Comparison of ENCODE assay signal across 9 mouse cellular contexts in the genomic region with DNA sequence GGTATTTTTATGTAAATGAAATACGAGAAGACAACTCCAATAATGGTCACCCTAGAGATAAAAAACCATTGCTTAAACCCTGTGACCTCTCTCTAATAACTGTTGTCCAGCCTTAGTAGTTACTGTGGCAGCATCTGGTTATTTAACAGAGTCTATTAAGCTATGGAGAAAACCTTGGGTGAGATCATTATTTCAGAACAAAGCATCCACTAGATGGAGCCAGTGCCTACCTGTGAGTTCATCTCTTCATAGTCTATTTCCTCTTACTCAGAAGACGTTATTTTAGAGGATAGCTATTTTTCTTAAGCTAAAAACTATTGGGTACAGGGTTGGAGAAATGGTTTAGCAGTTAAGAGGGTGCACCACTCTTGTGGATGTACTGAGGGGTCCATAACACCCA. TPM values are rescaled to one million over a fixed set of nuclear protein-coding genes. Genes with fewer than 3 reads are reported as not detected.
DNase-seq lines count a peak whose midpoint lies in the region; TF ChIP-seq lines count a peak whose summit lies in the region.
"Had no signal": no experiment of that assay in that cellular context is flagged by ENCODE, and none has a peak within 500 bp of the region (broad histone marks: within the 10 kb centered on the region; RNA-seq: fewer than 3 reads in every experiment).

No protein-coding gene starts in this region.

- H3K4me1 ChIP-seq in MEL (ENCODE audit: control insufficient read depth in 1 of 2, insufficient read depth in 2 of 2, low read length in 2 of 2): no peaks in the 10 kb centered on the region
- H3K4me1 ChIP-seq in cortical plate, adult 2 months (ENCODE audit: control insufficient read depth, insufficient read depth, low read length): peaks cover 7% of the 10 kb centered on the region; the same call in 1 of the 2 replicates
- H3K4me1 ChIP-seq: heart, embryonic 13.5 days had no signal

- peak; percentile 82 for TF ChIP-seq RAD21 in MEL (IDR thresholded peaks at IDR 0.05; ENCODE audit: low read depth, low read length)

- TF ChIP-seq EP300 in MEL (IDR thresholded peaks at IDR 0.05; ENCODE audit: low read depth in 1 of 2, low read length in 2 of 2): no peak

- DNase-seq in adrenal gland, postnatal 10 days: peak; percentile 48
- no peak for DNase-seq in adrenal gland, postnatal 25 days
- DNase-seq in layer of hippocampus, adult 11-12 months (ENCODE audit: low spot score): peak; percentile 77
- DNase-seq in layer of hippocampus, postnatal 36 days: no peak
- peak; percentile 75 for DNase-seq in MEL (ENCODE audit: low read depth, low spot score)
- peak; percentile 64 to 89 for DNase-seq in left cerebral cortex, postnatal 25 days (ENCODE audit: low spot score in 2 of 2)
- DNase-seq in urinary bladder, postnatal 4 days (ENCODE audit: low spot score in 2 of 2): no peak

- no peak overlapping the region for H3K9ac ChIP-seq in MEL (ENCODE audit: control insufficient read depth, low read depth, low read length, poor library complexity, severe bottlenecking)
- H3K9ac ChIP-seq: heart, embryonic 13.5 days had no signal

- H3K27me3 ChIP-seq in MEL (ENCODE audit: control insufficient read depth in 1 of 2, insufficient read depth in 2 of 2, low read length in 2 of 2): no peaks in the 10 kb centered on the region
- H3K27me3 ChIP-seq: heart, embryonic 13.5 days had no signal

- intact Hi-C loops in left cerebral cortex, postnatal 25 days (cut with DNase I): loop anchor here (2.0 to 5.0 kb wide), 4 partner anchors 89 to 349 kb away; no protein-coding TSS in a partner anchor

- TF ChIP-seq POLR2A in MEL (IDR thresholded peaks at IDR 0.05; ENCODE audit: control insufficient read depth in 1 of 2, insufficient read depth in 1 of 2, low read depth in 1 of 2, low read length in 2 of 2, poor library complexity in 1 of 2): no peak
- no peak for TF ChIP-seq POLR2A in cortical plate, adult 2 months (IDR thresholded peaks at IDR 0.05; ENCODE audit: extremely low read depth, insufficient read depth, low read length)

- no peaks in the 10 kb centered on the region for H3K79me2 ChIP-seq in MEL (ENCODE audit: control insufficient read depth, insufficient read depth, low read length, poor library complexity)

- H3K9me3 ChIP-seq in MEL (replicated peaks; ENCODE audit: insufficient read depth, low read length): no peaks in the 10 kb centered on the region
- H3K9me3 ChIP-seq: heart, embryonic 13.5 days had no signal

- no peak overlapping the region for H3K27ac ChIP-seq in MEL (ENCODE audit: control insufficient read depth, low read depth, low read length)
- no peak overlapping the region for H3K27ac ChIP-seq in cortical plate, adult 2 months (ENCODE audit: insufficient read depth, low read length)
- H3K27ac ChIP-seq: heart, embryonic 13.5 days had no signal

- peaks cover 0 to 19% of the 10 kb centered on the region in 2 experiments; a peak in 2 of 4 replicates for H3K36me3 ChIP-seq in MEL (ENCODE audit: control insufficient read depth in 1 of 2, insufficient read depth in 2 of 2, low read length in 2 of 2)

- peak in 2 of 3 experiments; percentile 54 to 86; a peak in 4 of 6 replicates for TF ChIP-seq CTCF in MEL (IDR thresholded peaks at IDR 0.05 in 2 of 3, conservative IDR thresholded peaks at IDR 0.05 in 1 of 3; ENCODE audit: control insufficient read depth in 1 of 3, insufficient read depth in 1 of 3, low read depth in 2 of 3, low read length in 3 of 3, poor library complexity in 1 of 3, severe bottlenecking in 1 of 3)
- TF ChIP-seq CTCF in cortical plate, adult 2 months (IDR thresholded peaks at IDR 0.05; ENCODE audit: extremely low read depth, insufficient read depth, low read length): 0 out of 2 replicates have a peak, but pooled peaks have one; percentile 13

- H3K4me3 ChIP-seq in MEL (ENCODE audit: control insufficient read depth in 1 of 2, insufficient read depth in 1 of 2, low read depth in 2 of 2, low read length in 2 of 2): no peak overlapping the region
- H3K4me3 ChIP-seq in cortical plate, adult 2 months (ENCODE audit: insufficient read depth, low read length): no peak overlapping the region
- H3K4me3 ChIP-seq: heart, embryonic 13.5 days had no signal

TF ChIP-seq in MEL, 35 proteins besides CTCF, POLR2A, EP300 and RAD21:
- TF ChIP-seq MXI1 (IDR thresholded peaks at IDR 0.05; ENCODE audit: low read depth, low read length) (no peak), ZC3H11A (IDR thresholded peaks at IDR 0.05; ENCODE audit: low read depth, low read length) (peak; percentile 48), USF2 (IDR thresholded peaks at IDR 0.05; ENCODE audit: borderline replicate concordance in 1 of 2, insufficient read depth in 1 of 2, low read depth in 1 of 2, low read length in 2 of 2) (no peak), SMC3 (IDR thresholded peaks at IDR 0.05; ENCODE audit: low read depth, low read length) (peak; percentile 86), CHD2 (IDR thresholded peaks at IDR 0.05; ENCODE audit: low read length) (no peak), RCOR1 (IDR thresholded peaks at IDR 0.05; ENCODE audit: low read depth, low read length) (no peak)

RNA-seq across cellular contexts. Expression of a gene that starts 25.8 kb away (rescaled TPM):
- total RNA-seq in adrenal gland, postnatal 10 days (2021): 10 to 100 TPM; 47.5 to 53.9 TPM
- total RNA-seq in adrenal gland, postnatal 25 days (2021): 68.3 and 73.5 TPM in 2 replicates
- 10 to 100 TPM; 66.6 to 67.1 TPM for total RNA-seq in layer of hippocampus, postnatal 36 days (2021)
- total RNA-seq in MEL (2012; rRNA removed): 45.4 and 47.5 TPM in 2 replicates
- polyA plus RNA-seq in MEL (2012; ENCODE audit: insufficient read depth in 1 of 2, insufficient read length in 2 of 2, low read depth in 1 of 2, low replicate concordance in 2 of 2, missing spikeins in 1 of 2): 10 to 100 TPM in 1 of 2 experiments, not detected in 1; 63.5 TPM
- polyA plus RNA-seq in cortical plate, adult 2 months (2012; rRNA removed): 33.8 and 37.7 TPM in 2 replicates
- 10 to 100 TPM; 64.9 to 68.1 TPM for total RNA-seq in left cerebral cortex, postnatal 25 days (2021)

RNA-seq across cellular contexts. Expression of a gene that starts 49.7 kb away (rescaled TPM):
- total RNA-seq in adrenal gland, postnatal 10 days (2021): 1 to 10 TPM; 7.1 to 9.1 TPM
- total RNA-seq in adrenal gland, postnatal 25 days (2021): 1.4 and 2.0 TPM in 2 replicates
- total RNA-seq in layer of hippocampus, postnatal 36 days (2021): 1 to 10 TPM; 2.8 to 3.1 TPM
- total RNA-seq in MEL (2012; rRNA removed): 0.04 and 0.07 TPM in 2 replicates
- under 1 TPM in 1 of 2 experiments, not detected in 1; 0.07 TPM for polyA plus RNA-seq in MEL (2012; ENCODE audit: insufficient read depth in 1 of 2, insufficient read length in 2 of 2, low read depth in 1 of 2, low replicate concordance in 2 of 2, missing spikeins in 1 of 2)
- 3.0 and 3.4 TPM in 2 replicates for polyA plus RNA-seq in cortical plate, adult 2 months (2012; rRNA removed)
- 1 to 10 TPM; 7.3 to 9.4 TPM for total RNA-seq in left cerebral cortex, postnatal 25 days (2021)

Comparison
In these comparisons a context has a peak if more than half of its experiments do, and no peak if none do; other contexts are left out.
1. DNase-seq: peak in adrenal gland, postnatal 10 days (single experiment), layer of hippocampus, adult 11-12 months (single experiment), MEL (single experiment) and left cerebral cortex, postnatal 25 days (2 of 2); none in adrenal gland, postnatal 25 days (single experiment), layer of hippocampus, postnatal 36 days (0 of 2) and urinary bladder, postnatal 4 days (0 of 2).